Mouse (Mus musculus) gastrocnemius, adult 18-20 months (tissue): ENCODE measurements at regions not wholly inside any gene's neighbourhood (a gene's known extent, or its start where the extent isn't known, plus 50 kb on each side); places are given as distances from the start of the nearest gene placed in this dataset.
"Not testable (repeated sequence)": the region's sequence is repeated elsewhere in the genome, so short reads cannot be mapped to it uniquely, and the experiment has no call there.

Experiments
- DNase-seq: peaks from one replicate; pipeline ENCODE4 v3.0.0; 2021; ENCODE audit warnings: low spot score

DNA sequence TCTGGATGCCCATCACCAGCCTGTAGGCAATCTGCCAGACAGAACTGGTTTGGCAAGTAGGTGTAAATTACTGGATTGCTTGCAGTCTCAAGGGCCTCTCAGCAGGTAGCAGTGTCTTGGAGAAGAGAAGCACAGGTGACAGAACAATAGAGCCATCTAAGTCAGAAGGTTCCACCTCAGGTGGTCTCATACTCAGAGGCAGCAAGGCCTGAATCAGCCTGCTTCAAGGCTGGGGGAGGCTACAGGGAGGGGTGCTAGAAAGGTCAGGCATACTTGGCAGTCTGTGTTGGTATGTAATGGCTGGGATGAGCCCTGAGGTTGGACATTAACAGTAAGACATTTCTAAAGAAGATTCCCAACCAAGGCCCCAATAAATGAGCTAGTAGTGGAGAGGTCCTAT lies 814.3 kb downstream of the Dad1 start:
- not testable (repeated sequence) for DNase-seq

DNA sequence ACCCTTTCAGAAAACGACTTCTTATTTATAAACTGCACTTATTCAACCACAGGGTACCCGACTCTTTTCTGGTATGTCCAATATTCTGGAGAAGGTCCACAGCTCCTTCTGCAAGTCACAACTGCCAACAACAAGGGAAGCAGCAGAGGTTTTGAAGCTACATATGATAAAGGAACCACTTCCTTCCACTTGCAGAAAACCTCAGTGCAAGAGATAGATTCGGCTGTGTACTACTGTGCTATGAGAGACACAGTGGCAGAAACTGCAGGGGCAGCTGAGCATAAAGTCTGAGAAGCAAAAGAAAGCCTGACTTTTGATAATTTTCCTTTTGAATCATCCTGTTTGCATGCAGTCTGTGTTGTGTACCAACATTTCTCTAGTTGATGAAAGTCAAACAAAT lies 823.8 kb downstream of the Dad1 start:
- not testable (repeated sequence) for DNase-seq

GRCm38 (mm10) chr14:53428447-53428846 lies 825.5 kb downstream of the Dad1 start:
- DNase-seq = not testable (repeated sequence)

- not testable (repeated sequence) for DNase-seq
Observed at GRCm38 (mm10) chr14:53427636-53428035, 826.3 kb downstream of the Dad1 start.

- not testable (repeated sequence) for DNase-seq
Observed at GRCm38 (mm10) chr14:53416955-53417354, 836.9 kb downstream of the Dad1 start.

GRCm38 (mm10) chr14:53407500-53408227 lies 846.2 kb downstream of the Dad1 start:
- not testable (repeated sequence) for DNase-seq

DNA sequence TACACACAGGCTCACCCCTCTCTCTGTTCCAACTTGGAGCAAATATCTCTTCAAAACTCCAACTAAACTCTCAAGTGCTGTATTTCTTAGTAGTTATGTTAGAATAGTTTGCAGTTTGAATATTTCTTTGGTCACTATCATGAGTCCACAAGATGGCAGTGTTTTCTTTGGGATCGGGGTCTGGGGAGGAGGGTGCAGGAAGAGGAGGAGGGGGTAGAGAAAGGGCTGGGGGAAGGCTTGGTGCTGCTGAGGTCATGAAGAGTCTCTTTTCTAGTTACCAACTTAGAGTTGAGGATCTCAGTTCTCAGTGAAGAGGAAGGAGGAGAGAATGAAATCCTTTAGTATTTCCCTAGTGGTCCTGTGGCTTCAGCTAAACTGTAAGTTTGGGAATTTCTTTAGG lies 863.6 kb downstream of the Dad1 start:
- not testable (repeated sequence) for DNase-seq

DNA sequence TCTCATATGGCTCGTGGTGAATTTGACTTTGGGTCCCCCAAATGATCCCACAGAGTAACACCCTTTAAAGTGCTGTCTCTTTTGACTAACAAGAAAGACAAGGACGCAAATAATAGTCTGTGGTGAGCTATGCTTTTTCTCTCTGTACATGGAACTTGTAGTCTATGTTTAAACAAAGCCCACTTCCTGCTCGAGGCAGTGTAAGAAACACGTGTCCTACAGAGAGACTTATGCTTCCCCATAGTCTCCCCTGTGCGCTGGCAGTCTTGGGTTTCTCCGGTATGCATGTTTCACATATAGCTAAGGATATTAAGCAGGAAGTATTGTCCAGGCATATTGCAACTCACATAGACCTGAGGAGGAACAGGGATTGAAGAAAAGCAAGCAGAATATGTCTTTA lies 879.0 kb upstream of the Olfr1507 start:
- DNase-seq = not testable (repeated sequence)

DNA sequence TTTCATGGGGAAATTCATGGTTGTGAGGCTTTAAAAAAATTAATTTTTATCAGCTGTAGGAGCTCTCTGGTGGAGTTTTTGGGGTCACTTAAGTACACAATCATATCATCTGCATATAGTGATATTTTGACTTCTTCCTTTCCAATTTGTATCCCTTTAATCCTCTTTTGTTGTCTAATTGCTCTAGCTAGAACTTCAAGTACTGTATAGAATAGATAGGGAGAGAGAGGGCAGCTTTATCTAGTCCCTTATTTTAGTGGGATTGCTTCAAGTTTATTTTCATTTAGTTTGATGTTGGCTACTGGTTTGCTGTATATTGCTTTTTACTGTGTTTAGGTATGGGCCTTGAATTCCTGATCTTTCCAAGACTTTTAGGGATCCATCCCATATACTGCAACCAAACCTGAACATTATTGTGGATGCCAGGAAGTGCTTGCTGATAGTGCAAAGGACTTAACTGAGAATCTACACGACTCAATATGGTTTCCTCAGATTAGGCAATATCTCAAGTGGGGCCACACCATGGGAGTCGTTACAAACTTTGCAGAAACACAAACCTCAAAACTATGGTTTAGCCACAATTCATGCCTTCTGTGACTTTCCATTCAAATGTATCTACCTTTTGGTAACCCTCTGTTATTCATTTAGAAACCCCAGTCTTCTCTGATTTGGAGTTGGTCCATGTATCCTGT lies 878.4 kb upstream of the Olfr1507 start:
- not testable (repeated sequence) for DNase-seq

DNA sequence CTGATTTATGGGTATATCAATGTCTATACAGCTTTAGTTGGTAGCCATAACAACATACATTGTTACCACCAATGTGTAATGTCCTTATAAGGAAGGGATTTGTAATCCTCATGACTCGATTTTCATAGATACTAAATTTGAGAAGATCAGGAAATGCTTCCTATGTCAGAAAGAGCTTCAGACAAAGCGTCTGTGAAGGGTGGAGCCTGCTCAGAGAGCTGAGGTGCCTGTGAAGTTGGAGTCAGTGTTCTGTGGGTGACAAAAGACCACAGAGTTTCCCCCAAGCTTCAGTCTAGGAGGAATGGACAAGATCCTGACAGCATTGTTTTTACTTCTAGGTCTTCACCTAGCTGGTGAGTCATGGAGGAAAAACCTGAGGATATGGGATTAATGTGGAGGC lies 874.2 kb upstream of the Olfr1507 start:
- no peak for DNase-seq

DNA sequence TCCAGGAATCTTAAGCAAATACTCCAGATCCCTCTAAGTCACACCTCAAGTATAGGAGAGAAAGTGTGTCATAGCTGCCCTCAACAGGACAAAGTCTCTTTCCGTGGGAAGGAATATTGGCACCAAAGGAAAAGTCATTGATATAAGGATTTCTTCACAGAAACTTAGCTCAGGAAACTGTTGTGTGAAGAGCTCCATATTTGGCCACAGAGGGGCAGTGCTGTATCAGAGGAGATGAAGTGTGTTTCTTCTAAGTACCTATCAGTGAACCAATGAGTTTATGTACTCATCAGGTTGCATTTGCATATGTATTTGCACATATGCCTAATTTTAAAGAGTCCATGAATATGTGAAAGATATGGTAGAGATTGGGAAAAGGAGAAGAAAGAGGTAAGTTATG lies 871.9 kb upstream of the Olfr1507 start:
- not testable (repeated sequence) for DNase-seq

DNA sequence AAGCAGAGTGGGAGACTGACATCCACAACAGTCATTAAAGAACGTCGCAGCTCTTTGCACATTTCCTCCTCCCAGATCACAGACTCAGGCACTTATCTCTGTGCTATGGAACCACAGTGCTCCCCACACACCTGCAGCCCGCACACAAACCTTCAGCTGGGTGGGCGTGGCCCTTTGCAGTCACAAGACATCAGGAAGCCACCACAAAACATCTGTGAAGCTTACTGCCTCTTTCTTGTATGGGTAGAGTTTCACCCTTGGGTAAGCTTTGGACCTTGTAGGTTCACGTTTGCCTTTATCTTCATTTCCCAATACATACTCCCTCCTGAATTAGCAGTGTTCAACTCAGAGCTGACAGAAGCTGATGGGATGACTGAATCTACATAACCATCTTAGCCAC lies 868.4 kb upstream of the Olfr1507 start:
- DNase-seq = not testable (repeated sequence)

GRCm38 (mm10) chr14:53362054-53362453 lies 866.5 kb upstream of the Olfr1507 start:
- not testable (repeated sequence) for DNase-seq

- DNase-seq = not testable (repeated sequence)
Observed at GRCm38 (mm10) chr14:53357498-53357897, 861.9 kb upstream of the Olfr1507 start.

GRCm38 (mm10) chr14:53356783-53357182 lies 861.2 kb upstream of the Olfr1507 start:
- not testable (repeated sequence) for DNase-seq

GRCm38 (mm10) chr14:53351457-53351856 lies 855.9 kb upstream of the Olfr1507 start:
- DNase-seq = not testable (repeated sequence)

- not testable (repeated sequence) for DNase-seq
Observed at GRCm38 (mm10) chr14:53350780-53351179, 855.2 kb upstream of the Olfr1507 start.

GRCm38 (mm10) chr14:53349111-53349510 lies 853.6 kb upstream of the Olfr1507 start:
- not testable (repeated sequence) for DNase-seq

GRCm38 (mm10) chr14:53345568-53345967 lies 850.0 kb upstream of the Olfr1507 start:
- not testable (repeated sequence) for DNase-seq

DNA sequence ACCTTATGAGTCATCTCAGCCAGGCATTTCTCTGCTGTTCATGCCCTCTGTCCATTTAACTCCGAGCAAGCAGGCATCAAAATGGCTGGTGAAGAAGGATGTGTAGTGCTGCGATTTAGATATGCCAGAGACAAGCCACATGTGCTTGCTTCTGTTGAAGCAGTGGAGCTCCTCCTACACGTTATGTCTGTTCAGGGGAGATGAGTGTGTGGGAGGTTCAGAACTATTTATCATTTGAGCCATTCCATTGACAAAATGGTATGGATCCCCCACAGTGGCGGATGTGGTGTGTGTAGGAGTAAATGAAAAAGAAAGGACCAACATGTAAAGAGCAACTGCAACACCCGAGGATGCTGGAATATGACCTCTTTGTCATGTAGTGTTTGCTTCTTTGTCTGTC lies 848.3 kb upstream of the Olfr1507 start:
- DNase-seq = not testable (repeated sequence)

DNA sequence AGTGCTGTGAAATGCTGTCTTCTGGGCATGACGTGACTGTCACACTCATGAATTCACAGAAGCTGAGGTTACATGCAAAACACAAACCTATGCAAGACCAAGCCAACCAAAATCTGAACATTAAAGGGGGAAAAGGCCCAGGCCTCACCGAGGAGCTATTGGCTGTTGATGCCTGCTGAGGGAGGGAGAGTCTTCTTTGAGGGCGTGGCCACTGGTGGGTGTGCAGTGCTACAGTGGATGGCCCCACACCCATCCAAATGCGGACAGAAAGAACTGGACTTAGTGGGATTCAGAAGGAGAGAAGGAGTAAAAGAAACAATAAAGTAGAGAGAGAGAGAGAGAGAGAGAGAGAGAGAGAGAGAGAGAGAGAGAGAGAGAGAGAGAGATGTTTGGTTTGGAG lies 843.6 kb upstream of the Olfr1507 start:
- not testable (repeated sequence) for DNase-seq

DNA sequence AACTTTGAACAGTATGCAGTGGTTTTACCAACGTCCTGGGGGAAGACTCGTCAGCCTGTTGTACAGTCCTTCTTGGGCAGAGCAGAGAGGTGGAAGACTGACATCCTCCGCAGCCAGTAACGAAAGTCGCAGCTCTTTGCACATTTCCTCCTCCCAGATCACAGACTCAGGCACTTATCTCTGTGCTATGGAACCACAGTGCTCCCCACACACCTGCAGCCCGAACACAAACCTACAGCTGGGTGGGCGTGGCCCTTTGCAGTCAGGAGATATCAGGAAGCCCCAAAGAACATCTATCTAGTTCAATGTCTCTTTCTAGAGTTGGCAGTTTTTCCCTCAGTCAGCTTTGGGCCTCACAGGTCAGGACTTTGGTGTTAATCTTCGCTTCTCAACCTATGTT lies 841.9 kb upstream of the Olfr1507 start:
- not testable (repeated sequence) for DNase-seq

DNA sequence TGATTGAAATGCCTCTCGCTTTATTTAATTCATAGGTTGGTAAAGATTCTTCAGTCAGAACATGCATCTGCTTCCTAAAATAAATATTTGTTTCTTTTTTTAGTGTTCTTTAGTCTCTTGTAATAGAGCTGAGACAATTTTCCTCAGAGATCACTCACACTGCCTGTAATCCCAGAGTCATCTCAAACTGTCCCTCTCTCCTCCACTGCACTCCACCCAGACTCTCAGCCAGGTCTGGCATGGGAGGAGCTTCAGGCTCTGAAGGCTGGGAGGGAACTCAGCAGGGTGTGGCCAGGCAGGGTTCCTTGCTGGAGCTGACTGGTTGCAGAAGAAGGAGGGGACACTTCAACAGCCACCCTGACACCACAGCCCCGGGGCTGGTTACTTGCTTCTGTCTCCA lies 841.2 kb upstream of the Olfr1507 start:
- DNase-seq = not testable (repeated sequence)
